Mouse (Mus musculus) liver, embryonic 18 days (tissue): ENCODE measurements around the gene Smco3. TPM values are rescaled to one million over a fixed set of nuclear protein-coding genes. Genes with fewer than 3 reads are reported as not detected.

Experiments
- polyA plus RNA-seq: library from polyadenylated mRNA; depleted of rRNA; stranded (reverse); fragments of >200 nt; gene quantifications from 2 replicates; pipeline ENCODE4 v1.2.3, GENCODE M21; 2012; rRNA removed

Smco3 gene
- 0.04 and 0.12 TPM in 2 replicates for polyA plus RNA-seq

DNA sequence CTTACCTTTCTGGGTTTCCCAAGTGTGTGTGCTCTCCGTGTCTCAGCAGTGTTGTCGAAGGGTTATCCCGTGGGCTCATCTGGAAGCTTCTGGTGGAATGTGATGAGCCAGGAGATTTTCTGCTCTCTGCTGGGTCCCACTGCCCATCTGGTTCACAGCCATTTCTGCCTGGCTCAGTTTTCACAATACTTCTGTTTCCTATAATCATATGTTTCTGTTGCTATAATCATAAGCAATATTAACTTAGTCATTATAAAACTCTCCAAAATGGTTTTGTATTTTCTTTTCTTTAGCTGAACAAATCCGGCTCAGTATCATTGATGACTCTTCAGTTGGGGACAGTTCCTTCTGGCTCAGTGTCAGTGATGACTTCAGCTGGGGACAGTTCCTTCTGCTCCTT is at the start of gene Smco3:
Gene Smco3, minus strand, starts transcription at position 101 of the 400 bp plus-strand sequence.

GRCm38 (mm10) chr6:136875670-136876069 is 40.4 kb upstream of the Smco3 start, which contains the start of gene Mgp:
TSS of gene Mgp (minus strand) at chr6:136875823.

GRCm38 (mm10) chr6:136857186-136857872 is 22.1 kb upstream of the Smco3 start, which contains the start of gene Art4:
TSS of gene Art4 (minus strand) at chr6:136857733.

GRCm38 (mm10) chr6:136827881-136828561 is 7.2 kb downstream of the Smco3 start, which contains the start of gene Wbp11:
TSS of gene Wbp11 (minus strand) at chr6:136828233.

DNA sequence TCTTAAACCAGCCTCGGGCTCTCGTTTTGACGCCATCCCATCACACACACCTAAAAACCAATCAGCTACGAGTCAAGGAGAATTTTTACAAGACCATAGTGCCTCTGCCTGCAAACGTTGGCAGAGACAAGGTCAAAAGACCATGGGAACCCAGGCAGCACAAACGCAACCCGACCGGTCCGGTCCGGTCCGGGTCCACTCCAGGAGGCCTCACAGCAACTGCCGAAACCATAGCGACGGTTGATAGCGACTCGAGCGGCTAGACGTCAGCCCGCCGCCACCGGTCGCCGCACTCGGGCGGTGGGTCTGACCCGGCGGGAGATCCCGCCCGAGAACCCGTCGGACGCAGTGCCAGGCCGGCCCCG is 7.8 kb downstream of the Smco3 start, which contains the start of gene BC049715:
Gene BC049715, plus strand, starts transcription at position 111 of the 365 bp plus-strand sequence.

DNA sequence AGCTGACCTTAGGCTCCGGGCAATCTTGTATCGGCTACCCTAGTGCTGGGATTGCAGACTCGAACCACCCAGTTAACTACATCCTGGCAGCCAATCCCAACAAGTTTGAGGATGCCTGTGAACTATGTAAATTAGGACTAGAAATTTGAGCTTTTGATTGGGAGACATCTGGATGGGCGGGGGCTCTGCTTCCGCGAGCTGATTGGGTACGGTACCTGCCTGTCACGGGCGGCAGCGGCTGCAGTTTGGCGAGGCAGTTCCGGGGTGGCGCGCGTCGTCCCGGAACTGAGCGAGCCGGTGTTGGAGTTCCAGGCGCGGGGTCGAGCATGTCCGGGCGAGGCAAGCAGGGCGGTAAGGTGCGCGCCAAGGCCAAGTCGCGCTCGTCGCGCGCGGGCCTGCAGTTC is 27.2 kb downstream of the Smco3 start, which contains the start of gene H2afj:
Gene H2afj, plus strand, starts transcription at position 231 of the 404 bp plus-strand sequence.

DNA sequence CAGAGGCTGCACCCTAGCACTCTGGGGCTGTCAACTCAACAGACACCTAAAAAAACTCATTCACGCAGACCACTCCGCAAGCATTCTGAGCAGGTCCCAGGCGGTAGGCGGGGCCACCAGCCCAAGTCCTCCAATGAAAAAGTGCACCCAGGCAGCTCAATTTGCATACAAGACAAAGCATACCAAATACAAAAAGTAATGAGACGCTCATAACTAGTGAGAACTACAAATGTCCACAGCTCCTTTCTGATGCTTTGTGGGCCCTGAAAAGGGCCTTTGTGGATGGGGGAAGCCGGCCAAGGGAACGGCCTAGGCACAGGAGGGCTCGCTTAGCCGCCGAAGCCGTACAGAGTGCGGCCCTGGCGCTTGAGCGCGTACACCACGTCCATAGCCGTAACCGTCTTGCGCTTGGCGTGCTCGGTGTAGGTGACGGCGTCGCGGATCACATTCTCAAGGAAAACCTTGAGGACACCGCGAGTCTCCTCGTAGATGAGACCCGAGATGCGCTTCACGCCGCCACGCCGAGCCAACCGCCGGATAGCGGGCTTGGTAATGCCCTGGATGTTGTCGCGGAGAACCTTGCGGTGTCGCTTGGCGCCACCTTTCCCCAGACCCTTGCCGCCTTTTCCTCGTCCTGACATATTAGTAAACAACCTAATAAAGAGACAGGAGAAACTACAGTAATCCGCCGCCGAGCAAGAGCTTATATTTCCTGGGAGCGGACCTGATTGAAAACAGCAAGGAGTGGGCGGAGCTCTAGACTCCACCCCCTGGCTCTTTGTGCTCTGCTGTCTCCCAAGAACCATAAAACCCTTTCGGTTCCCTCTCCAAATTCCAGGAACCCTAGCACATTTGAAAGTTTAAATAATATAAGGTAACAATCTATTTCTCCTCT is 31.3 kb downstream of the Smco3 start, which contains the start of gene Hist4h4:
Gene Hist4h4, minus strand, starts transcription at position 677 of the 895 bp plus-strand sequence.

GRCm38 (mm10) chr6:136781377-136781986 is 53.8 kb downstream of the Smco3 start, which contains the start of gene Gucy2c:
TSS of gene Gucy2c (minus strand) at chr6:136781765.

Other genes starting within 250 kb of the Smco3 start
- gene Plbd1, start 173.5 kb downstream of the Smco3 start, polyA plus RNA-seq, result 22.4 and 25.5 TPM in 2 replicates
- 0.75 and 0.83 TPM in 2 replicates for gene Gucy2c, start 53.7 kb downstream of the Smco3 start, polyA plus RNA-seq
- gene Hist4h4, start 31.0 kb downstream of the Smco3 start, polyA plus RNA-seq, result 0.76 and 0.89 TPM in 2 replicates
- 92.2 and 105 TPM in 2 replicates for gene H2afj, start 27.2 kb downstream of the Smco3 start, polyA plus RNA-seq
- gene BC049715, start 7.8 kb downstream of the Smco3 start, polyA plus RNA-seq, result 0.29 and 0.90 TPM in 2 replicates
- 19.3 and 23.3 TPM in 2 replicates for gene Wbp11, start 7.2 kb downstream of the Smco3 start, polyA plus RNA-seq
- 10.2 and 11.2 TPM in 2 replicates for gene Art4, start 22.3 kb upstream of the Smco3 start, polyA plus RNA-seq
- 9.0 and 9.7 TPM in 2 replicates for gene Mgp, start 40.4 kb upstream of the Smco3 start, polyA plus RNA-seq
- 0.44 and 0.49 TPM in 2 replicates for gene Erp27, start 86.7 kb upstream of the Smco3 start, polyA plus RNA-seq
- 0.10 TPM in 2 replicates for gene Pde6h, start 88.4 kb upstream of the Smco3 start, polyA plus RNA-seq
- 173 and 214 TPM in 2 replicates for gene Arhgdib, start 106.4 kb upstream of the Smco3 start, polyA plus RNA-seq